Mouse (Mus musculus) kidney, adult 2 months (tissue): ENCODE data around the gene Zc3h12d. TPM values are rescaled to one million over a fixed set of nuclear protein-coding genes. Genes with fewer than 3 reads are reported as not detected.

Experiments
- DNase-seq: peaks from one replicate; pipeline ENCODE4 v3.0.0; 2021
- H3K27ac ChIP-seq: fragments of 200-500 bp; 2 replicates; pipeline ENCODE4 v1.5.1; 2012; ENCODE audit warnings: low read depth, low read length, control low read depth, inconsistent platforms; ENCODE audit not compliant: insufficient read depth
- H3K27me3 ChIP-seq: fragments of 200-500 bp; replicated peaks from 2 replicates; pipeline ENCODE4 v1.6.1; 2012; ENCODE audit warnings: mild to moderate bottlenecking, moderate library complexity, low read length, inconsistent platforms; ENCODE audit not compliant: control insufficient read depth, insufficient read depth
- H3K36me3 ChIP-seq: fragments of 200-500 bp; 2 replicates; pipeline ENCODE4 v1.6.1; 2012; ENCODE audit warnings: mild to moderate bottlenecking, moderate library complexity, low read length, inconsistent platforms; ENCODE audit not compliant: control insufficient read depth, insufficient read depth
- H3K4me1 ChIP-seq: fragments of 200-500 bp; 2 replicates; pipeline ENCODE4 v1.6.1; 2011; ENCODE audit warnings: low read length; ENCODE audit not compliant: control insufficient read depth, insufficient read depth
- H3K4me3 ChIP-seq: fragments of 200-500 bp; 2 replicates; pipeline ENCODE4 v1.5.1; 2011; ENCODE audit warnings: mild to moderate bottlenecking, low read depth, low read length, control low read depth; ENCODE audit not compliant: insufficient read depth
- CTCF ChIP-seq: fragments of 200-500 bp; conservative IDR thresholded peaks from 2 replicates; pipeline ENCODE4 v1.5.1; 2011; ENCODE audit warnings: low read depth, mild to moderate bottlenecking, control low read depth, low read length, moderate library complexity, mixed read lengths; ENCODE audit not compliant: insufficient read depth, insufficient read length
- POLR2A ChIP-seq: fragments of 200-500 bp; IDR thresholded peaks from one replicate; pipeline ENCODE4 v1.6.1; 2011; ENCODE audit warnings: low read depth, low read length, control low read depth
- WGBS: fragments of 180-500 bp; shearing (Covaris S2); methylation state at CpG from one replicate; pipeline ENCODE4 v1.1.7; 2018; 5-methylcytosine and 5-hydroxymethylcytosine counted together
- polyA plus RNA-seq: library from polyadenylated mRNA; depleted of rRNA; stranded (reverse); fragments of >200 nt; gene quantifications from 2 replicates; pipeline ENCODE4 v1.2.3, GENCODE M21; 2012

Gene Zc3h12d
- polyA plus RNA-seq, 1 experiment: 1.8 TPM

- Histone ChIP-seq H3K4me1 (peaks cover 4% of the 10 kb centered on the region; the same call in 1 of the 2 replicates), H3K4me3 (no peak overlapping the region), H3K27ac (no peak overlapping the region), H3K36me3 (no peaks in the 10 kb centered on the region), H3K27me3 (no peaks in the 10 kb centered on the region)
- DNase-seq: no peak
- 86% methylated on average over 4 of the region's 4 CpGs for WGBS
- no peak for TF ChIP-seq POLR2A
- no peak for TF ChIP-seq CTCF
Measured at GRCm38 (mm10) chr10:7845991-7846390, 13.7 kb downstream of the Zc3h12d start.

- WGBS: 81% methylated on average over 2 of the region's 2 CpGs
- H3K27me3 ChIP-seq: no peaks in the 10 kb centered on the region
- H3K4me1 ChIP-seq: no peaks in the 10 kb centered on the region
- H3K27ac ChIP-seq: no peak overlapping the region
- TF ChIP-seq POLR2A (no peak), CTCF (no peak)
- H3K36me3 ChIP-seq: no peaks in the 10 kb centered on the region
- DNase-seq: no peak
- no peak overlapping the region for H3K4me3 ChIP-seq
Measured at GRCm38 (mm10) chr10:7847166-7847605, 14.9 kb downstream of the Zc3h12d start.

GRCm38 (mm10) chr10:7851891-7852290 lies 19.6 kb downstream of the Zc3h12d start:
- Histone ChIP-seq H3K27me3 (no peaks in the 10 kb centered on the region), H3K27ac (no peak overlapping the region), H3K4me1 (no peaks in the 10 kb centered on the region), H3K4me3 (no peak overlapping the region), H3K36me3 (no peaks in the 10 kb centered on the region)
- no peak for TF ChIP-seq POLR2A
- TF ChIP-seq CTCF: no peak
- DNase-seq: no peak
- WGBS: 72% methylated on average over 3 of the region's 3 CpGs

GRCm38 (mm10) chr10:7860494-7860893 lies 28.2 kb downstream of the Zc3h12d start:
- DNase-seq: no peak
- Histone ChIP-seq H3K27ac (no peak overlapping the region), H3K4me1 (no peaks in the 10 kb centered on the region), H3K27me3 (no peaks in the 10 kb centered on the region), H3K36me3 (no peaks in the 10 kb centered on the region), H3K4me3 (no peak overlapping the region)
- 85% methylated on average over 7 of the region's 7 CpGs for WGBS
- TF ChIP-seq CTCF: no peak
- TF ChIP-seq POLR2A: no peak

GRCm38 (mm10) chr10:7861259-7861936 lies 29.1 kb downstream of the Zc3h12d start:
- 87% methylated on average over 14 of the region's 14 CpGs for WGBS
- Histone ChIP-seq H3K4me1 (no peaks in the 10 kb centered on the region), H3K36me3 (no peaks in the 10 kb centered on the region), H3K4me3 (no peak overlapping the region), H3K27ac (no peak overlapping the region), H3K27me3 (no peaks in the 10 kb centered on the region)
- DNase-seq: no peak
- no peak for TF ChIP-seq CTCF
- no peak for TF ChIP-seq POLR2A

- no peaks in the 10 kb centered on the region for H3K27me3 ChIP-seq
- no peak for DNase-seq
- WGBS: 92% methylated on average over 25 of the region's 25 CpGs
- no peak overlapping the region for H3K4me3 ChIP-seq
- no peaks in the 10 kb centered on the region for H3K36me3 ChIP-seq
- no peak overlapping the region for H3K27ac ChIP-seq
- no peak for TF ChIP-seq CTCF
- no peak for TF ChIP-seq POLR2A
- H3K4me1 ChIP-seq: no peaks in the 10 kb centered on the region
Measured at GRCm38 (mm10) chr10:7861937-7862657, 29.8 kb downstream of the Zc3h12d start.

GRCm38 (mm10) chr10:7863411-7863810 lies 31.1 kb downstream of the Zc3h12d start:
- Histone ChIP-seq H3K36me3 (no peaks in the 10 kb centered on the region), H3K27me3 (no peaks in the 10 kb centered on the region), H3K4me3 (no peak overlapping the region), H3K27ac (no peak overlapping the region), H3K4me1 (no peaks in the 10 kb centered on the region)
- WGBS: 96% methylated on average over 6 of the region's 6 CpGs
- no peak for TF ChIP-seq CTCF
- no peak for TF ChIP-seq POLR2A
- DNase-seq: no peak
